Mouse (Mus musculus) small intestine, adult 2 months (tissue): ENCODE results near the gene Ipo11.

Experiments
- CTCF ChIP-seq: fragments of 200-500 bp; IDR thresholded peaks from 2 replicates; pipeline ENCODE4 v1.5.1; 2012; ENCODE audit warnings: low read depth, mild to moderate bottlenecking, control low read depth, inconsistent platforms, low read length, moderate library complexity, mixed read lengths; ENCODE audit not compliant: insufficient replicate concordance, insufficient read length; ENCODE audit errors: extremely low read depth
- POLR2A ChIP-seq: fragments of 200-500 bp; IDR thresholded peaks from 2 replicates; pipeline ENCODE4 v1.6.1; 2012; ENCODE audit warnings: low read depth, mild to moderate bottlenecking, control low read depth, inconsistent platforms, low read length, moderate library complexity

- no peak for TF ChIP-seq CTCF
- no peak for TF ChIP-seq POLR2A
Measured at GRCm38 (mm10) chr13:106893196-106893595, 43.6 kb downstream of the Ipo11 start.
